Mouse (Mus musculus) erythroblast, embryonic 14.5 days (primary cell): ENCODE data around the gene Syn3.

Experiments used
- GATA1 ChIP-seq: IDR thresholded peaks from 2 replicates; pipeline ENCODE4 v1.6.1; 2012; ENCODE audit warnings: low read length, inconsistent platforms, mixed read lengths
- TAL1 ChIP-seq: IDR thresholded peaks from 3 replicates; pipeline ENCODE4 v1.6.1; 2012; ENCODE audit warnings: low read length, inconsistent platforms, mixed read lengths

GRCm38 (mm10) chr10:86320204-86320603 is 178.5 kb downstream of the Syn3 start:
- TF ChIP-seq TAL1 = no peak
- TF ChIP-seq GATA1 = no peak
